Mouse (Mus musculus) ovary, adult 2 months (tissue): Measurements from ENCODE around the gene Whamm. TPM values are rescaled to one million over a fixed set of nuclear protein-coding genes. Genes with fewer than 3 reads are reported as not detected.

Experiments used
- polyA plus RNA-seq: library from polyadenylated mRNA; depleted of rRNA; stranded (reverse); fragments of >200 nt; gene quantifications from 2 replicates; pipeline ENCODE4 v1.2.3, GENCODE M21; 2012; rRNA removed

The Whamm gene
- polyA plus RNA-seq, result 30.4 and 58.0 TPM in 2 replicates

DNA sequence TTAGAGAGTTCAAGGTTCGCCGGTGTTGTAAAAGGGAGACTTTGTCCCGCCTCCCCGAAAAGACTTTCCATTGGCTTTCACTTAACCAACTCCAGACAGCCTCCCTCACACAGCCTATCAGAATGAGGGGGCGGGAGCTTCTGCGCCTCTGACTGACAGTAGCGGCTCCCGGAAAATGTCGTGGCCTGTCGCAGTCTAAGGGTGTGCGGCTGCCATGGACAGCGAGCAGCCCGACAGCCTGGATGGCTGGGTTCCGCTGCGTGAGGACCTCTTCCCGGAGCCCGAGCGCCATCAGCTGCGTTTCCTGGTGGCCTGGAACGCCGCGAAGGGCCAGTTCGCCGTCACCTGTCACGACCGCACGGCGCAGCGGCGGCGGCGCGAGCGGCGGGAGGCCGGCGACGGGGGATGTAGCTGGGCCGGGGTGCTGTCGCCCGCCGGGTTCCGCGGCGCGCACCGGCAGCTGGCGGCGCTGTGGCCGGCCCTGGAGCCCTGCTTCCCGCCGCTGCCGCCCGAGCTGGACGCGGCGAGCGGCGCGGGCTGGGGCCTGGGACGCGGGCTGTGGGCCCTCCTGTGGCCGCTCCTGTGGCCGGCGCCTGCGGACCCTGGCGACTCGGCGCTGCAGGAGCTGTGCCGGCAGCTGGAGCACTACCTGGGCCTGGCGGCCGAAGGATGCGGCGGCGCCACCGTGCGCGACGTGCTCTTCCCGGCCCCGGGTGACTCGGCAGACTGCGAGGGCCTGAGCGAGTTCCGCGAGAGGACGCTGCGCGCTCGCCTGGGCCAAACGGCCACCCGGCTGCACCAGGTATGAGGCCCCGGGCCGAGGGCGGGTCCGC is at the start of gene Whamm:
Gene Whamm (plus strand): TSS at position 159 of the 833 bp plus-strand sequence.

DNA sequence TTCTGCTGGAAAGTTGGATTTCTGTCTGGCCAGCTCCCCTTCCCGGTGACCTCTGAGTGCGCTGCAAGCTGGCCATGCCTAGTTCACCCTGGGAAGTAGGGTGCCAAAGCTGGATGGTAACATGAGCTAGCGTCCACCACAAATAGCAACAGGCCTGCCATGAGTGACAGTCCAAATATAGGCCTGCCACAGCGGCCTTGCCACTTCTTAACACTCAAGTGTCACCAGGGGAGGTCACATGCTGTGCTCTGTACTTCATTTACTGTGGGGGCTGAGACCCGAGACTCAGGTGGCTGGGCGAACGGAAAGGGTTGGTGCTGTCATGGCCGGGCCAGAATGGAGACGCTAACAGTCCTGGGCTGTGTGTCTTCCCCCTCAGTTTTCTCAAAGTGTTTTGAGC is 4.2 kb upstream of the Whamm start, which contains the start of gene Fsd2:
Gene Fsd2 (minus strand): TSS at position 53 of the 400 bp plus-strand sequence.

Other genes with a start within 250 kb of the Whamm start
- 1,858 and 2,007 TPM in 2 replicates for gene Rps17, start 226.0 kb upstream of the Whamm start, polyA plus RNA-seq
- gene Cpeb1, start 115.8 kb upstream of the Whamm start, polyA plus RNA-seq, result 8.5 and 12.8 TPM in 2 replicates
- gene Ap3b2, start 77.3 kb upstream of the Whamm start, polyA plus RNA-seq, result 18.9 and 19.1 TPM in 2 replicates
- 7.9 and 22.9 TPM in 2 replicates for gene BC048679, start 73.0 kb upstream of the Whamm start, polyA plus RNA-seq
- 0.45 and 0.81 TPM in 2 replicates for gene Fsd2, start 4.3 kb upstream of the Whamm start, polyA plus RNA-seq
- 4.7 and 6.6 TPM in 2 replicates for gene Homer2, start 136.3 kb downstream of the Whamm start, polyA plus RNA-seq
- 5.5 and 6.7 TPM in 2 replicates for gene Ramac, start 191.7 kb downstream of the Whamm start, polyA plus RNA-seq
- 26.9 and 39.6 TPM in 2 replicates for gene 3110040N11Rik, start 218.2 kb downstream of the Whamm start, polyA plus RNA-seq